In genomic region chr10:78165256-78166005, GRCm38 (mm10) we compare ENCODE assay signal across 21 mouse cellular contexts.
"Had no signal": no experiment of that assay in that cellular context is flagged by ENCODE, and none has a peak within 500 bp of the region (broad histone marks: within the 10 kb centered on the region; RNA-seq: fewer than 3 reads in every experiment).

No protein-coding gene starts in this region.

- H3K27ac ChIP-seq: kidney, postnatal 0 days; layer of hippocampus, adult 2 months; left cerebral cortex, adult 2 months; liver, embryonic 15.5 days; lung, embryonic 15.5 days; midbrain, embryonic 15.5 days; neural tube, embryonic 13.5 days; stomach, embryonic 15.5 days had no signal

- H3K9ac ChIP-seq: liver, embryonic 15.5 days; lung, embryonic 15.5 days; midbrain, embryonic 15.5 days; neural tube, embryonic 13.5 days; stomach, embryonic 15.5 days had no signal

- DNase-seq: kidney, postnatal 25 days; layer of hippocampus, adult 9-11 months; lung, adult 18-20 months; lung, postnatal 10 days; lung, postnatal 4 days; retina, postnatal 1 day; right cerebral cortex, postnatal 25 days; spleen, adult 18-20 months; thymus, adult 2 months; thymus, postnatal 14 days; thymus, postnatal 4 days had no signal

- H3K4me2 ChIP-seq: liver, embryonic 15.5 days; lung, embryonic 15.5 days; midbrain, embryonic 11.5 days; midbrain, embryonic 15.5 days; neural tube, embryonic 13.5 days; stomach, embryonic 15.5 days had no signal

- H3K9me3 ChIP-seq: liver, embryonic 15.5 days; lung, embryonic 15.5 days; midbrain, embryonic 15.5 days; neural tube, embryonic 13.5 days; stomach, embryonic 15.5 days had no signal

- ATAC-seq: midbrain, embryonic 15.5 days had no signal

- H3K4me3 ChIP-seq: layer of hippocampus, adult 2 months; left cerebral cortex, adult 2 months; liver, embryonic 15.5 days; lung, embryonic 15.5 days; midbrain, embryonic 15.5 days; myocyte; neural tube, embryonic 13.5 days; stomach, embryonic 15.5 days had no signal

- H3K27me3 ChIP-seq: liver, embryonic 15.5 days; lung, embryonic 15.5 days; midbrain, embryonic 15.5 days; neural tube, embryonic 13.5 days; stomach, embryonic 15.5 days had no signal
